12 mouse cellular contexts compared by ENCODE assay signal in the genomic region with DNA sequence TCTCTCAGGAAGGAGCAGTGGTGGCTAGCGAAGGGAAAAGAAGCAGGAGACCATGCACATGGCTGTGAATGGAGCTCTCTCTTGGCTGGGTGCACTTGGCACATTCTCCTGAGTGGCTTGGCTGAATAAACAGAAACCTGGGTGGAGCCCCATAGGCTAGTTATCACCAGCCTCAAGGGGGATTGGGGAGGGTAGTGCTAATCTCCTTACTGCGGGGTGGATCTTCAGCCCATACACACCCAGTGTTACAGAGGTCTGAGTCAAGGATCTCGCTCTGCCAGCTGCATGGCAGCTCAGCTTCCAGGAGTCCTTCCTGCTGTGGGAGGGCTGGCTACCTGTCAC. TPM values are rescaled to one million over a fixed set of nuclear protein-coding genes. Genes with fewer than 3 reads are reported as not detected.
A peak's percentile ranks its signal among the peaks of the same experiment; 100 is the strongest.
DNase-seq lines count a peak whose midpoint lies in the region; ATAC-seq and TF ChIP-seq lines count a peak whose summit lies in the region.
"Had no signal": no experiment of that assay in that cellular context is flagged by ENCODE, and none has a peak within 500 bp of the region (broad histone marks: within the 10 kb centered on the region; RNA-seq: fewer than 3 reads in every experiment).

No protein-coding gene starts in this region.

- peak; percentile 77; the same call in 1 of the 2 replicates for ATAC-seq in lung, embryonic 14.5 days (ENCODE audit: insufficient read depth)
- peak; percentile 16; the same call in 1 of the 2 replicates for ATAC-seq in embryonic facial prominence, embryonic 12.5 days (ENCODE audit: insufficient number of reproducible peaks, insufficient read depth, low FRiP score, low TSS enrichment)
- peak; percentile 92 for ATAC-seq in liver, embryonic 15.5 days (ENCODE audit: insufficient read depth)
- peak; percentile 95 for ATAC-seq in stomach, embryonic 15.5 days (ENCODE audit: insufficient read depth, low FRiP score, low read depth)
- no peak for ATAC-seq in midbrain, embryonic 13.5 days

- H3K36me3 ChIP-seq in lung, embryonic 14.5 days (ENCODE audit: insufficient read depth) = peaks cover 88% of the 10 kb centered on the region
- H3K36me3 ChIP-seq in embryonic facial prominence, embryonic 12.5 days = peaks cover 86% of the 10 kb centered on the region
- peaks cover 85% of the 10 kb centered on the region for H3K36me3 ChIP-seq in liver, embryonic 15.5 days (replicated peaks)
- peaks cover 33% of the 10 kb centered on the region for H3K36me3 ChIP-seq in stomach, embryonic 15.5 days
- H3K36me3 ChIP-seq in midbrain, embryonic 13.5 days = peaks cover 89% of the 10 kb centered on the region

- no peak for DNase-seq in lung, embryonic 14.5 days
- no peak for DNase-seq in lung, adult 2 months
- DNase-seq in cerebellum, adult 2 months = no peak
- no peak for DNase-seq in neural tube, embryonic 10.5 days (ENCODE audit: extremely low spot score, low spot score)
- DNase-seq: cerebellum, adult 9-10 months; gastrocnemius, postnatal 10 days; kidney, adult 2 months had no signal

- H3K27ac ChIP-seq in lung, embryonic 14.5 days (ENCODE audit: low read depth) = no peak overlapping the region
- no peak overlapping the region for H3K27ac ChIP-seq in embryonic facial prominence, embryonic 12.5 days
- H3K27ac ChIP-seq in liver, embryonic 15.5 days (replicated peaks) = peak overlapping the region; percentile 98
- peak overlapping the region; percentile 44; the same call in 1 of the 2 replicates for H3K27ac ChIP-seq in stomach, embryonic 15.5 days
- H3K27ac ChIP-seq in cerebellum, adult 2 months (ENCODE audit: insufficient read depth, low read length) = no peak overlapping the region
- H3K27ac ChIP-seq in midbrain, embryonic 13.5 days = no peak overlapping the region
- H3K27ac ChIP-seq: limb, embryonic 15.5 days had no signal

- H3K9me3 ChIP-seq in lung, embryonic 14.5 days (ENCODE audit: low read depth, low read length) = no peaks in the 10 kb centered on the region
- H3K9me3 ChIP-seq in embryonic facial prominence, embryonic 12.5 days = no peaks in the 10 kb centered on the region
- no peaks in the 10 kb centered on the region for H3K9me3 ChIP-seq in liver, embryonic 15.5 days (replicated peaks)
- no peaks in the 10 kb centered on the region for H3K9me3 ChIP-seq in stomach, embryonic 15.5 days
- no peaks in the 10 kb centered on the region for H3K9me3 ChIP-seq in midbrain, embryonic 13.5 days
- H3K9me3 ChIP-seq: limb, embryonic 15.5 days had no signal

- no peaks in the 10 kb centered on the region for H3K4me1 ChIP-seq in lung, embryonic 14.5 days (ENCODE audit: insufficient read depth)
- no peaks in the 10 kb centered on the region for H3K4me1 ChIP-seq in lung, adult 2 months (ENCODE audit: control insufficient read depth, insufficient read depth, low read length)
- H3K4me1 ChIP-seq in embryonic facial prominence, embryonic 12.5 days = no peaks in the 10 kb centered on the region
- H3K4me1 ChIP-seq in liver, embryonic 15.5 days (replicated peaks) = peaks cover 84% of the 10 kb centered on the region
- H3K4me1 ChIP-seq in stomach, embryonic 15.5 days = 0 out of 2 replicates have a peak, but pooled peaks cover 7% of the 10 kb centered on the region
- no peaks in the 10 kb centered on the region for H3K4me1 ChIP-seq in cerebellum, adult 2 months (ENCODE audit: control insufficient read depth, insufficient read depth, low read length)
- H3K4me1 ChIP-seq in midbrain, embryonic 13.5 days (replicated peaks) = no peaks in the 10 kb centered on the region
- H3K4me1 ChIP-seq: limb, embryonic 15.5 days had no signal

- H3K4me3 ChIP-seq in lung, embryonic 14.5 days (ENCODE audit: low read depth, low read length) = no peak overlapping the region
- no peak overlapping the region for H3K4me3 ChIP-seq in lung, adult 2 months (replicated peaks; ENCODE audit: extremely low read depth, low read depth, low read length)
- H3K4me3 ChIP-seq in embryonic facial prominence, embryonic 12.5 days = no peak overlapping the region
- H3K4me3 ChIP-seq in liver, embryonic 15.5 days (replicated peaks) = peak overlapping the region; percentile 24
- H3K4me3 ChIP-seq in stomach, embryonic 15.5 days (replicated peaks) = no peak overlapping the region
- no peak overlapping the region for H3K4me3 ChIP-seq in cerebellum, adult 2 months (replicated peaks; ENCODE audit: insufficient read depth, low read depth, low read length)
- H3K4me3 ChIP-seq in midbrain, embryonic 13.5 days (replicated peaks) = no peak overlapping the region
- H3K4me3 ChIP-seq: limb, embryonic 15.5 days had no signal

- TF ChIP-seq CTCF in lung, embryonic 14.5 days (IDR thresholded peaks at IDR 0.05; ENCODE audit: low read depth) = no peak
- no peak for TF ChIP-seq CTCF in lung, adult 2 months (IDR thresholded peaks at IDR 0.05; ENCODE audit: insufficient read depth, low read length)
- TF ChIP-seq CTCF in cerebellum, adult 2 months (IDR thresholded peaks at IDR 0.05; ENCODE audit: borderline replicate concordance, insufficient read depth, low read depth, low read length) = no peak

- H3K27me3 ChIP-seq in lung, embryonic 14.5 days (ENCODE audit: insufficient read depth, low read length) = no peaks in the 10 kb centered on the region
- H3K27me3 ChIP-seq in embryonic facial prominence, embryonic 12.5 days = no peaks in the 10 kb centered on the region
- H3K27me3 ChIP-seq in liver, embryonic 15.5 days = no peaks in the 10 kb centered on the region
- H3K27me3 ChIP-seq in stomach, embryonic 15.5 days (replicated peaks) = no peaks in the 10 kb centered on the region
- H3K27me3 ChIP-seq in cerebellum, adult 2 months (ENCODE audit: control insufficient read depth, insufficient read depth, low read length) = no peaks in the 10 kb centered on the region
- no peaks in the 10 kb centered on the region for H3K27me3 ChIP-seq in midbrain, embryonic 13.5 days
- H3K27me3 ChIP-seq: limb, embryonic 15.5 days had no signal

- no peak overlapping the region; the same call in 1 of the 2 replicates for H3K9ac ChIP-seq in lung, embryonic 14.5 days
- H3K9ac ChIP-seq in embryonic facial prominence, embryonic 12.5 days = no peak overlapping the region
- H3K9ac ChIP-seq in liver, embryonic 15.5 days = peak overlapping the region; percentile 60
- H3K9ac ChIP-seq in stomach, embryonic 15.5 days = no peak overlapping the region
- H3K9ac ChIP-seq in midbrain, embryonic 13.5 days (replicated peaks) = no peak overlapping the region
- H3K9ac ChIP-seq: limb, embryonic 15.5 days had no signal

- no peak for TF ChIP-seq POLR2A in lung, adult 2 months (IDR thresholded peaks at IDR 0.05; ENCODE audit: borderline replicate concordance, extremely low read depth, low read depth, low read length)
- no peak for TF ChIP-seq POLR2A in cerebellum, adult 2 months (IDR thresholded peaks at IDR 0.05; ENCODE audit: borderline replicate concordance, insufficient read depth, low read length)

- no peak overlapping the region for H3K4me2 ChIP-seq in lung, embryonic 14.5 days
- no peak overlapping the region for H3K4me2 ChIP-seq in embryonic facial prominence, embryonic 12.5 days (replicated peaks)
- H3K4me2 ChIP-seq in liver, embryonic 15.5 days = peak overlapping the region; percentile 64
- H3K4me2 ChIP-seq in stomach, embryonic 15.5 days = no peak overlapping the region
- H3K4me2 ChIP-seq in midbrain, embryonic 13.5 days (replicated peaks) = no peak overlapping the region
- H3K4me2 ChIP-seq: limb, embryonic 15.5 days had no signal

- WGBS in lung, embryonic 14.5 days = 74% methylated on average over 3 of the region's 3 CpGs
- 29% methylated on average over 3 of the region's 3 CpGs for WGBS in lung, adult 2 months
- WGBS in embryonic facial prominence, embryonic 12.5 days = 86% methylated on average over 3 of the region's 3 CpGs
- 20% methylated on average over 3 of the region's 3 CpGs for WGBS in liver, embryonic 15.5 days (ENCODE audit: insufficient replicate concordance)
- 61% methylated on average over 3 of the region's 3 CpGs for WGBS in stomach, embryonic 15.5 days
- WGBS in cerebellum, adult 2 months = 44% methylated on average over 3 of the region's 3 CpGs
- 83% methylated on average over 3 of the region's 3 CpGs for WGBS in midbrain, embryonic 13.5 days

RNA-seq across cellular contexts. Expression of a gene that starts 27.0 kb away (rescaled TPM):
- polyA plus RNA-seq in lung, embryonic 14.5 days (2014; fragmentation: Nextera tagmentation; extraction: Ambion mirVana) = 65.9 and 66.6 TPM in 2 replicates
- polyA plus RNA-seq in lung, adult 2 months (2012; rRNA removed) = 30.8 and 45.8 TPM in 2 replicates
- 78.2 and 86.6 TPM in 2 replicates for polyA plus RNA-seq in embryonic facial prominence, embryonic 12.5 days (2016; fragmentation: Nextera tagmentation; extraction: Ambion mirVana)
- 45.5 and 49.1 TPM in 2 replicates for polyA plus RNA-seq in liver, embryonic 15.5 days (2015; fragmentation: Nextera tagmentation; extraction: Ambion mirVana)
- 55.2 and 67.3 TPM in 2 replicates for polyA plus RNA-seq in stomach, embryonic 15.5 days (2015; fragmentation: Nextera tagmentation; extraction: Ambion mirVana)
- polyA plus RNA-seq in cerebellum, adult 2 months (2012; rRNA removed) = 73.2 and 77.0 TPM in 2 replicates
- 88.0 and 89.2 TPM in 2 replicates for polyA plus RNA-seq in midbrain, embryonic 13.5 days (2015; fragmentation: Nextera tagmentation; extraction: Ambion mirVana)

RNA-seq across cellular contexts. Expression of a gene that starts 28.3 kb away (rescaled TPM):
- 27.2 and 31.2 TPM in 2 replicates for polyA plus RNA-seq in lung, embryonic 14.5 days (2014; fragmentation: Nextera tagmentation; extraction: Ambion mirVana)
- polyA plus RNA-seq in lung, adult 2 months (2012; rRNA removed) = 64.2 and 72.5 TPM in 2 replicates
- 45.2 and 45.6 TPM in 2 replicates for polyA plus RNA-seq in embryonic facial prominence, embryonic 12.5 days (2016; fragmentation: Nextera tagmentation; extraction: Ambion mirVana)
- polyA plus RNA-seq in liver, embryonic 15.5 days (2015; fragmentation: Nextera tagmentation; extraction: Ambion mirVana) = 6.4 and 7.9 TPM in 2 replicates
- polyA plus RNA-seq in stomach, embryonic 15.5 days (2015; fragmentation: Nextera tagmentation; extraction: Ambion mirVana) = 39.4 and 39.7 TPM in 2 replicates
- polyA plus RNA-seq in cerebellum, adult 2 months (2012; rRNA removed) = 42.7 and 43.3 TPM in 2 replicates
- 34.7 and 38.0 TPM in 2 replicates for polyA plus RNA-seq in midbrain, embryonic 13.5 days (2015; fragmentation: Nextera tagmentation; extraction: Ambion mirVana)

RNA-seq across cellular contexts. Expression of a gene that starts 35.6 kb away (rescaled TPM):
- polyA plus RNA-seq in lung, embryonic 14.5 days (2014; fragmentation: Nextera tagmentation; extraction: Ambion mirVana) = 28.4 and 32.3 TPM in 2 replicates
- 8.9 TPM in 2 replicates for polyA plus RNA-seq in lung, adult 2 months (2012; rRNA removed)
- 42.2 and 44.3 TPM in 2 replicates for polyA plus RNA-seq in embryonic facial prominence, embryonic 12.5 days (2016; fragmentation: Nextera tagmentation; extraction: Ambion mirVana)
- 5.1 and 5.7 TPM in 2 replicates for polyA plus RNA-seq in liver, embryonic 15.5 days (2015; fragmentation: Nextera tagmentation; extraction: Ambion mirVana)
- polyA plus RNA-seq in stomach, embryonic 15.5 days (2015; fragmentation: Nextera tagmentation; extraction: Ambion mirVana) = 22.1 and 23.4 TPM in 2 replicates
- 7.3 and 8.3 TPM in 2 replicates for polyA plus RNA-seq in cerebellum, adult 2 months (2012; rRNA removed)
- 17.5 and 17.7 TPM in 2 replicates for polyA plus RNA-seq in midbrain, embryonic 13.5 days (2015; fragmentation: Nextera tagmentation; extraction: Ambion mirVana)

RNA-seq across cellular contexts. Expression of a gene that starts 48.1 kb away (rescaled TPM):
- polyA plus RNA-seq in lung, embryonic 14.5 days (2014; fragmentation: Nextera tagmentation; extraction: Ambion mirVana) = 10.3 and 10.6 TPM in 2 replicates
- 43.6 and 48.6 TPM in 2 replicates for polyA plus RNA-seq in lung, adult 2 months (2012; rRNA removed)
- 13.0 and 13.5 TPM in 2 replicates for polyA plus RNA-seq in embryonic facial prominence, embryonic 12.5 days (2016; fragmentation: Nextera tagmentation; extraction: Ambion mirVana)
- 6.3 and 7.2 TPM in 2 replicates for polyA plus RNA-seq in liver, embryonic 15.5 days (2015; fragmentation: Nextera tagmentation; extraction: Ambion mirVana)
- 13.5 and 14.0 TPM in 2 replicates for polyA plus RNA-seq in stomach, embryonic 15.5 days (2015; fragmentation: Nextera tagmentation; extraction: Ambion mirVana)
- polyA plus RNA-seq in cerebellum, adult 2 months (2012; rRNA removed) = 14.5 and 14.7 TPM in 2 replicates
- polyA plus RNA-seq in midbrain, embryonic 13.5 days (2015; fragmentation: Nextera tagmentation; extraction: Ambion mirVana) = 2.0 and 3.0 TPM in 2 replicates

Comparison
In these comparisons a context has a peak if more than half of its experiments do, and no peak if none do; other contexts are left out.
1. H3K27ac ChIP-seq: peak in liver, embryonic 15.5 days (single experiment) and stomach, embryonic 15.5 days (single experiment); none in lung, embryonic 14.5 days (single experiment), embryonic facial prominence, embryonic 12.5 days (single experiment), cerebellum, adult 2 months (single experiment) and midbrain, embryonic 13.5 days (single experiment).